Mouse (Mus musculus): Measurements from ENCODE around the gene Etv6.

DNA sequence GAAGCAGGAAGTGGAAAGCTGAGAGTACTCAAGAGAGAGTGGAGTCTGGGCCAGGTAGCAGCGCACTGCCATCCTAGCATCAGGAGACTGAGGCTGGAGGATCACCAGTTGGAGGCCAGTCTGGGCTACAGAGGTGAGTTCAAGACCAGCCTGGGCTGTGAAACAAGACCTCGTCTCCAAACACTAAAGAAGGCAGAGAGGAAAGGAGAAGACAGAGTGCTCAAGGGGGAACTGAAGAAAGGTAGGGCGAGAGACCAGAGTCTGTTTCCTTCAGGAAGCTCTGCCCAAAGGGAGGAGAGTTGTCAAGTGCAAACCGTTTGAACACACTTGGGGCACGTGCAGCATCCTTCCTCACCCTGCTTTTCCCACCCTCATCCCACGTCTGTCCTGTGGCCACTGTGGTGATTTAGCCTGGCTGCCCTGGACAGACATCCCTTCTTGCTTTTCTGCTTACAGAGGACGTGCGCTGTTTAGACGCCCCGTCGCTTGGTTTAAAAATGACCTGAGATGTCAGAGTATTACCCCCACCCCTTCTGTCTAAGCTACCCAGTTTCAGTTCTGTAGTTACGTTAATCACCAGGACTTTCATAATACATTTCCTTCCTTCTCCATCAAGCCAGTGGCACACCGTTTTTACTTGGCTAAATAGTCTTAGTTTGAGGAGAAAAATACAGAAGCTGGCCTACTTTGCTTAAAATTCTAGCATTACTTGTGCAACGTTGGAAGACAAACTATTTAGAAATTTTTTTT is 79.9 kb downstream of the Etv6 start:
- TF ChIP-seq CTCF (conservative IDR thresholded peaks at IDR 0.05; ENCODE audit: low read length) = no peak
- no peak for TF ChIP-seq NANOG (IDR thresholded peaks at IDR 0.05; ENCODE audit: borderline replicate concordance, low read length)
